Mouse (Mus musculus) ES-Bruce4 (cell line): ENCODE data around the gene Olfr573-ps1.

Source experiments
- CTCF ChIP-seq: IDR thresholded peaks from one replicate; pipeline ENCODE4 v1.8.1; 2011; ENCODE audit warnings: low read depth, low read length
- EP300 ChIP-seq: IDR thresholded peaks from 2 replicates; pipeline ENCODE4 v1.6.1; 2011; ENCODE audit warnings: low read depth, low read length; ENCODE audit not compliant: insufficient read depth
- POLR2A ChIP-seq: IDR thresholded peaks from one replicate; pipeline ENCODE4 v1.8.1; 2011; ENCODE audit warnings: low read length; ENCODE audit not compliant: insufficient read depth

- TF ChIP-seq CTCF = no peak
- TF ChIP-seq POLR2A = no peak
- no peak for TF ChIP-seq EP300
Observed at GRCm38 (mm10) chr7:102917032-102917875, 25.1 kb downstream of the Olfr573-ps1 start, which contains the start of gene Olfr571.
